Mouse (Mus musculus): ENCODE data around the gene Khdc1a. TPM values are rescaled to one million over a fixed set of nuclear protein-coding genes. Genes with fewer than 3 reads are reported as not detected.
A peak's percentile ranks its signal among the peaks of the same experiment; 100 is the strongest.
"Not testable (repeated sequence)": the region's sequence is repeated elsewhere in the genome, so short reads cannot be mapped to it uniquely, and the experiment has no call there.

The Khdc1a gene
- polyA plus RNA-seq, 1 experiment: not detected

DNA sequence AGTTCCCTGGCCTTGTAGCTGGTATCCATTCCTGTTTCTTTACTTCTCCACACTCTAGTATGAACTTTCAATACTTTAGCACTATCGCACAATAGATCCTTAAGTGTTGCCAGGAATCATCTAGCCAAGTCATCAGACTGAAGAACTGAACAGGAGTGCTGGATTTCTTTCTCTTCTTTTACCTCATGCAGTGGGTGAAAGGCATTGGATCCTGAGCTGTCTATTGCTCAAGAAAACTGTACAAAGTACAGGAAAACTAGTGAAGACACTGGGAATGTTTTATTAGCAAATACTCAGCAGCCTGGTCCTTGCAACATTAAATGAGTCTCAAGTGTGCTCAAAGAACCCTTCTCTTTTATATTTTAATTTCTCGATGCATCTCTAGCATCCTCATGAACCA lies 33.7 kb upstream of the Khdc1a start:
- 88% methylated on average over 2 of the region's 2 CpGs for WGBS

DNA sequence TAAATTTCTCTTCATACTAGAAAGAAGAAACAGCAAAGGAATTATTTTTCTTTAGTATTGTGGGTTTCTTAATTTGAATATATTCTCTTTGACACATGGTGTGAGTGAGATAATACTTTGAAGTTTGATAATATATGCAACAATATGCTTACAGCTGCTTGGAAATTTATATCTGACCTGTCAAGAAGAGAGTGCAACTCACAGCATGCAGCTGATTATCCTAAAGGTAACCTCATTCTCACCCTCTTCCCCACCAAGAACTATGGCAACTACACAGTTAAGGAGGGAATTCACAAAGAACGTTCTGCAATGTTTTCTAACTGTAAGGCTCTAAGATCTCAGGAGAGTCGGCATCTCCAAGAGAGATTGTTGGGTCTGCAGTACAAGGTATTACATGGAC lies 33.1 kb upstream of the Khdc1a start:
- Histone ChIP-seq H3K27me3 (ENCODE audit: control insufficient read depth, insufficient read depth, low read length) (no peaks in the 10 kb centered on the region), H3K4me3 (ENCODE audit: low read depth, low read length) (no peak overlapping the region), H3K36me3 (ENCODE audit: control insufficient read depth, insufficient read depth, low read length) (no peaks in the 10 kb centered on the region), H3K27ac (ENCODE audit: insufficient read depth, low read depth, low read length) (no peak overlapping the region), H3K4me1 (ENCODE audit: control insufficient read depth, insufficient read depth, insufficient read length, low read length) (no peaks in the 10 kb centered on the region)
- WGBS: 80% methylated on average over 2 of the region's 2 CpGs
- TF ChIP-seq CTCF (IDR thresholded peaks at IDR 0.05; ENCODE audit: extremely low read depth, insufficient read length, insufficient replicate concordance, low read depth, low read length): no peak
- no peak for TF ChIP-seq POLR2A (IDR thresholded peaks at IDR 0.05; ENCODE audit: low read depth, low read length)

More for the DNA sequence above, 33.7 kb upstream of the Khdc1a start:
- H3K4me1 ChIP-seq (ENCODE audit: control insufficient read depth, insufficient read depth, insufficient read length, low read length): no peaks in the 10 kb centered on the region
- no peak overlapping the region for H3K27ac ChIP-seq (ENCODE audit: insufficient read depth, low read depth, low read length)
- H3K27me3 ChIP-seq (ENCODE audit: control insufficient read depth, insufficient read depth, low read length): no peaks in the 10 kb centered on the region
- H3K4me3 ChIP-seq (ENCODE audit: low read depth, low read length): no peak overlapping the region
- TF ChIP-seq CTCF (IDR thresholded peaks at IDR 0.05; ENCODE audit: extremely low read depth, insufficient read length, insufficient replicate concordance, low read depth, low read length) (no peak), POLR2A (IDR thresholded peaks at IDR 0.05; ENCODE audit: low read depth, low read length) (no peak)
- no peaks in the 10 kb centered on the region for H3K36me3 ChIP-seq (ENCODE audit: control insufficient read depth, insufficient read depth, low read length)

DNA sequence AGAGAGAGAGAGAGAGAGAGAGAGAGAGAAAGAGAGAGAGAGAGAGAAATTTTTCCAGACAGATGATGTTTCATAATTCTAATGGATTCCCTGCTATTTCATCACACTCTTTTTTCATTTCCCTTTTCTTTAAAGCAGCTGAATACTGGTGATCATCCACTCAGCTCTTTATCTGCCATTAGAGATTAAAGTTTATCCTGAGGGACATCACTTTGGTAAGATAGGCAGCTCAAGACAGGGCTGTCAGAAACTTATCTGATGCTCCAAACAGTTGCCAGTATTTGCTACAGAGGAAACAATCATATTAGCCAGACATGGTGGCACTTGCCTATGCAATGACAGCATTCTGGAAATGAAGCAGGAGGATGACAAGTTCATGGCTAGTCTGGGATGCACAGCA lies 31.2 kb upstream of the Khdc1a start:
- TF ChIP-seq CTCF (IDR thresholded peaks at IDR 0.05; ENCODE audit: extremely low read depth, insufficient read length, insufficient replicate concordance, low read depth, low read length) (no peak), POLR2A (IDR thresholded peaks at IDR 0.05; ENCODE audit: low read depth, low read length) (no peak)
- Histone ChIP-seq H3K4me3 (ENCODE audit: low read depth, low read length) (no peak overlapping the region), H3K27me3 (ENCODE audit: control insufficient read depth, insufficient read depth, low read length) (no peaks in the 10 kb centered on the region), H3K36me3 (ENCODE audit: control insufficient read depth, insufficient read depth, low read length) (no peaks in the 10 kb centered on the region), H3K27ac (ENCODE audit: insufficient read depth, low read depth, low read length) (no peak overlapping the region), H3K4me1 (ENCODE audit: control insufficient read depth, insufficient read depth, insufficient read length, low read length) (no peaks in the 10 kb centered on the region)

DNA sequence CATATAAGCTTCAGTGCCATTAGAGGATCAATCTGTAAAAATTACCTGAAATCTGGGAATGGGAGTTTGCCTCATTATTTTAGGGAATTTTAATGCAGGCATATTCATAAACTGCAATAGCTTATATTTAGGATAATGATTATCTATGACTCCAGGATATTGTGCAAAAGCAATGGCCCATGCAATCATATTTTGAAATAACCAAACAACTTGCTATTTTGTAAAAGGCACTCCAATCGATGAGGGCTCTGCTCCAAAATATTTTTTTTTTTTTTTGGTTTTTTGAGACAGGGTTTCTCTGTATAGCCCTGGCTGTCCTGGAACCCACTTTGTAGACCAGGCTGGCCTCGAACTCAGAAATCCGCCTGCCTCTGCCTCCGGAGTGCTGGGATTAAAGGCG lies 29.2 kb upstream of the Khdc1a start:
- not testable (repeated sequence) for H3K4me1 ChIP-seq (ENCODE audit: control insufficient read depth, insufficient read depth, insufficient read length, low read length); H3K27me3 ChIP-seq (ENCODE audit: control insufficient read depth, insufficient read depth, low read length); H3K27ac ChIP-seq (ENCODE audit: insufficient read depth, low read depth, low read length); H3K4me3 ChIP-seq (ENCODE audit: low read depth, low read length); H3K36me3 ChIP-seq (ENCODE audit: control insufficient read depth, insufficient read depth, low read length)
- 89% methylated on average over 5 of the region's 5 CpGs for WGBS

DNA sequence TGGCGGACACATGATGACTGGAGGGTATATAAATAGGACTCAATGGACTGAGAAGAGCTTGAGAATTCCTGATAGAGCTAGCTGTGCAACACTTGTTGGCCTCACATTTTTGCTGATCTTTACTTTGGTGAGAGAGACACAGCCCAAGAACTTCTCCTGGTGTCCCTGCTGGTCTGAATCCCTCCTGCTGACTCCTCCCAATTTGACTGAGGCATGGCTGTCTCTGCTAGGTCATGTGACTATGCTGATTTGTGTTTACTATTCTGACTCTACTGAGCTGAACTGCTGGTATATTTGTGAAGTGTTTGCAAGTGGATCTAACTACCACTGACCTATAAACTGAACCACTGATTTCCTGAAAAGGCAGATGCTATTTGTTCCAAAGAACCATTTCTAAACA lies 27.8 kb upstream of the Khdc1a start:
- Histone ChIP-seq H3K27ac (ENCODE audit: insufficient read depth, low read depth, low read length) (no peak overlapping the region), H3K4me1 (ENCODE audit: control insufficient read depth, insufficient read depth, insufficient read length, low read length) (peaks cover 3% of the 10 kb centered on the region; the same call in 1 of the 2 replicates), H3K4me3 (ENCODE audit: low read depth, low read length) (no peak overlapping the region), H3K27me3 (ENCODE audit: control insufficient read depth, insufficient read depth, low read length) (no peaks in the 10 kb centered on the region), H3K36me3 (ENCODE audit: control insufficient read depth, insufficient read depth, low read length) (no peaks in the 10 kb centered on the region)
- no peak for TF ChIP-seq CTCF (IDR thresholded peaks at IDR 0.05; ENCODE audit: extremely low read depth, insufficient read length, insufficient replicate concordance, low read depth, low read length)
- TF ChIP-seq POLR2A (IDR thresholded peaks at IDR 0.05; ENCODE audit: low read depth, low read length): no peak
- 94% methylated on average over 1 of the region's 1 CpGs for WGBS

DNA sequence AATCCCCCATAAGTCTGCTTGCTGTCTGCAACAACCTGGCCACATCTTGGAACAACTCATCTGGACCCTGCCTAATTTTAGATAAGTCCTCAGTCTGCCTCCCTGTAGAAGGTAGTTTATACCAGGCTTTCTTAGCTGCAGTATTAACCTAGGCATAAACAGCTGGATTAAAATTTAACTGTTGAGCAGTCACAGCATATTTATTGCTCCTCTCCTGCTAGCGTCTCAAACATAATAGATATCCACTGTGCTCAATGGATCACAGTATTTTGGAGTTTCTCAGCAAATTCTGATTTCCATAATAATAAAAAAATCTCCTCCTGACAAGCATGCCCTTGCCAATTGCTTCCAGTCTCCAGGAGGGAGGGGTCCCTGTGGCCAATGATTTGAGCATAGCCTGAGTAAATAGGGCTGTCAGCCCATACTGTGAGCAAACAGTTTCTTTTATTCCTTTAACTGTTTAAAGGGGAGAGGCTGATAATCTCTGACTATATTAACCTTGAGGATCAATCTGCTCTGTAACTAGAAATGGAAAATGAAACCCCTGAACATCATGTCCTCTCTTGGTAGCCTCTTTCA lies 25.4 kb upstream of the Khdc1a start:
- peaks cover 10% of the 10 kb centered on the region; the same call in 1 of the 2 replicates for H3K4me1 ChIP-seq (ENCODE audit: control insufficient read depth, insufficient read depth, insufficient read length, low read length)
- H3K27me3 ChIP-seq (ENCODE audit: control insufficient read depth, insufficient read depth, low read length): no peaks in the 10 kb centered on the region
- no peak for TF ChIP-seq CTCF (IDR thresholded peaks at IDR 0.05; ENCODE audit: extremely low read depth, insufficient read length, insufficient replicate concordance, low read depth, low read length)
- no peak for TF ChIP-seq POLR2A (IDR thresholded peaks at IDR 0.05; ENCODE audit: low read depth, low read length)
- H3K36me3 ChIP-seq (ENCODE audit: control insufficient read depth, insufficient read depth, low read length): no peaks in the 10 kb centered on the region
- peak overlapping the region; percentile 77 for H3K27ac ChIP-seq (ENCODE audit: insufficient read depth, low read depth, low read length)
- H3K4me3 ChIP-seq (ENCODE audit: low read depth, low read length): no peak overlapping the region
- WGBS: 34% methylated on average over 1 of the region's 1 CpGs

DNA sequence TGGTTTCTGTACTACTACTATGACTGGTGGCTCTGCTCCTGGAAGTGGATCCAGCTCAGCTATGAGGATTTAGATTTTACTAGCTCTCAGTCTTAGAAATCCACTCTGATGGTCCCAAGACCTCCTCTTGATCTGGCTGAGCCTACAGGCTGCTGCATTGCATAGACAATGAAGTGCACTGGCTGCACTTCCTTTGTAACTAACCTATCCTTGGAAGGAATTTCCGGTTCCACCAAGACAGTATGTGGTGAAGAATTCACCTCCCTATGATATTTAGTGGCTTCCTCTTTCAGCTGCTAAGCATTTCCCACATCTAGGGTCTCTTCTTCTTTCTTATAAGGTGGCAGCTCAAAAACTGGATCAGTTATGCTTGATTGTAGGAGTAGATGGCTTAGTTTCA lies 24.8 kb upstream of the Khdc1a start:
- WGBS: 72% methylated on average over 1 of the region's 1 CpGs
- H3K27ac ChIP-seq (ENCODE audit: insufficient read depth, low read depth, low read length): peak overlapping the region; percentile 77
- peaks cover 10% of the 10 kb centered on the region; the same call in 1 of the 2 replicates for H3K4me1 ChIP-seq (ENCODE audit: control insufficient read depth, insufficient read depth, insufficient read length, low read length)
- TF ChIP-seq POLR2A (IDR thresholded peaks at IDR 0.05; ENCODE audit: low read depth, low read length) (no peak), CTCF (IDR thresholded peaks at IDR 0.05; ENCODE audit: extremely low read depth, insufficient read length, insufficient replicate concordance, low read depth, low read length) (no peak)
- no peak overlapping the region for H3K4me3 ChIP-seq (ENCODE audit: low read depth, low read length)
- no peaks in the 10 kb centered on the region for H3K36me3 ChIP-seq (ENCODE audit: control insufficient read depth, insufficient read depth, low read length)
- H3K27me3 ChIP-seq (ENCODE audit: control insufficient read depth, insufficient read depth, low read length): no peaks in the 10 kb centered on the region

DNA sequence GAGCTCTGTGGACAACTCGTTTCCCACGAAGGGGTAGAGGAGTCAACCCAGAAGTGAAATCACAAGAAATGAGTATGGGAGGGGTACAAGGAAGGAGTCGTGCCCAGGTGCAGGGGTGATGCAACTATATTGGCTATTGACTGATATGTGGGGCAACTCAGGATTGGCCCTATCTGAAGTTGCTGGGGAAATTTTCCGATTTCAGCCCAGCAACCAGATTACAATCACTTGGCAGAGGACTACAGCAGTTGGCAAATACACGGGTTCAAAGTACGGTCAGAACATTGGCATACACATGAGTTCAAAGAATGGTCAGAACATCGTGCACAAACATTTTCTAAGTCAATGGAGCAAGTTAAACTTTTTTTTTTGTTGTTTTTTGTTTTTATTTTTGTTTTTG lies 22.7 kb upstream of the Khdc1a start:
- Histone ChIP-seq H3K4me1 (ENCODE audit: control insufficient read depth, insufficient read depth, insufficient read length, low read length) (peaks cover 10% of the 10 kb centered on the region; the same call in 1 of the 2 replicates), H3K27me3 (ENCODE audit: control insufficient read depth, insufficient read depth, low read length) (no peaks in the 10 kb centered on the region), H3K4me3 (ENCODE audit: low read depth, low read length) (no peak overlapping the region), H3K27ac (ENCODE audit: insufficient read depth, low read depth, low read length) (peak overlapping the region; percentile 79), H3K36me3 (ENCODE audit: control insufficient read depth, insufficient read depth, low read length) (no peaks in the 10 kb centered on the region)
- WGBS: 33% methylated on average over 7 of the region's 7 CpGs
- TF ChIP-seq POLR2A (IDR thresholded peaks at IDR 0.05; ENCODE audit: low read depth, low read length): no peak

DNA sequence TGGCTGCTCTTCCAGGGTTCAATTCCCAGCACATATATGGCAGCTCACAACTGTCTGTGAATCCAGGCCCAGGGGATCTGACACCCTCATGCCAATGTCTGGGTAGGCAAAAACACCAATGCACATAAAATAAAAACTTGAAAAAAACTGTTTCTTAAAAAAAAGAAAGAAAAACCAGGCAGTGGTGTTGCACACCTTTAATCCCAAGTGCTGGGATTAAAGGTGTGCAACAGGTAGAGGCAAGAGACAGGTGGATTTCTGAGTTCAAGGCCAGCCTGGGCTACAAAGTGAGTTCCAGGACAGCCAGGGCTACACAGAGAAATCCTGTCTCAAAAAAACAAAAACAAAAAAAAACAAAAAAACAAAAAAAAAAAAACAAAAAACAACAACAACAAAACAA lies 18.3 kb upstream of the Khdc1a start:
- not testable (repeated sequence) for H3K27ac ChIP-seq (ENCODE audit: insufficient read depth, low read depth, low read length)

More for the DNA sequence above, 18.3 kb upstream of the Khdc1a start:
- not testable (repeated sequence) for H3K4me3 ChIP-seq (ENCODE audit: low read depth, low read length); H3K4me1 ChIP-seq (ENCODE audit: control insufficient read depth, insufficient read depth, insufficient read length, low read length); H3K27me3 ChIP-seq (ENCODE audit: control insufficient read depth, insufficient read depth, low read length); H3K36me3 ChIP-seq (ENCODE audit: control insufficient read depth, insufficient read depth, low read length)
